Mouse (Mus musculus) G1E-ER4 (cell line): ENCODE data around the gene B3galnt1. TPM values are rescaled to one million over a fixed set of nuclear protein-coding genes. Genes with fewer than 3 reads are reported as not detected.

Source experiments
- GATA1 ChIP-seq: IDR thresholded peaks from one replicate; pipeline ENCODE4 v1.8.0; 2012; ENCODE audit warnings: low read length, inconsistent platforms
- polyA plus RNA-seq: library from polyadenylated mRNA; stranded (reverse); fragments of >175 nt; gene quantifications from 2 replicates; pipeline ENCODE4 v1.2.3, GENCODE M21; 2012

B3galnt1 gene
- polyA plus RNA-seq, 1 experiment: not detected

DNA sequence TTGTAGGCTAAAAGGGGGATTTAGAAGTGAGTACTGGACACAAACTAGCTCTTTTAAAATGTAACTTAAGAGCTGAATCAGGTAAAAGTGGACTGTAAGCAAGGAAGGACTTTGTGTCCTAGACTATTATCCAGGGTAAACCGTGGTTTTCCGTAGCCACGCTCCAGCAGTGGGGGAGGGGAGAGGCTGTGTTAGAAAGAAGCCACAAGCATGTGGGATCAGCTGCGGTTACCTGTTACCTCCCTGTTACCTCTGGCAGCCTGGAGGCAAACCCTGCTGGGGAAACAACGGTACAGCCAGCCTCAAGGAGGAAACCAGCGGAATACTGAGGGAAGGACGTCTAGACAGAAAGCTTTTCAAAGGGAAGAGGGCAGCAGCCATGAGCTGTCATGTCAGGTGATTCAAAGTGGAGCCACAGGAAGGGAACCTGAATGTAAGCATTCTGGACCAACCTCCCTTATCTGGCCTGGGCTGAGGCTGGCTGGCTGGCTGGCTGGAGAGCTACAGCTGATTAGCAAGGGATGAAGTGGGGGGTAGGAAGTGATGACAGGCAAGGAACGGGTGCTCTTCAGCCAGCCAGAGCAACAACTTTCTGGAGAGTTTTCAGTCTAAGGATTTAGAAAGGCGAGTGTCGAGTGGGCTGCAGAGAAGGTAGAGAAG, 10.5 kb downstream of the B3galnt1 start:
- no peak for TF ChIP-seq GATA1

DNA sequence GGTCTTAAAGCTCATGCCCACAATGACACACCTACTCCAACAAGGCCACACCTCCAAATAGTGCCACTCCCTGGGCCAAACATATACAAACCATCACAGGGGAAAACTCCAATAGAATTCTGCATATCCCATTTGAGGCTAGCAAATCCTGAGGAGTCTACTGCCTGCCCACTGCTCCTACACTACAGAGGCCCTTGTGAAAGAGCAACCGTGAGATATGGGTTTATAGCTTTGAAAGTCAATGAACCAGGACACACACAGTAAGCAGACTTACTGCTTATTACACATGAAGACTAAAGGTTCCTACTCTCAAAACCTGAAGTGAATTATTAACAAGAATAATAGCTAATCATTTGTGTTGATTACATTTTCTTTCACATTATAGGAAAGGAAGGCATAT, 15.0 kb downstream of the B3galnt1 start:
- TF ChIP-seq GATA1: no peak

DNA sequence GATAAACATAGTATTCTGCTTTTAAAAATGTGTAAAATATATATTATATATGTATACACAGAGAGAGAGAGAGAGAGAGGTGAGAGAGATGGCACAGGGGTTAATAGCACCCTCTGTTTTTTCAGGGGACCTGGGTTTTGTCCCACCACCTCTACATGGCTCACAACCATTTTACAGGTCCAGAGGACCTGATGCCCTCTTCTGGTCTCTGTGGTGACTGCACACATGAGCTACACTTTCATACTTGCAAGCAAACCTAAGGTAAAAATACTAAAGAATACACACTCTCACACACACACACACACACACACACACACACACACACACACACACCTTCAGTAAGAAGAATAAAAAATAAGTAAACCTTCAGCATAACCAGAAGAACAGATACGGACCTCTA, 20.0 kb downstream of the B3galnt1 start:
- no peak for TF ChIP-seq GATA1

DNA sequence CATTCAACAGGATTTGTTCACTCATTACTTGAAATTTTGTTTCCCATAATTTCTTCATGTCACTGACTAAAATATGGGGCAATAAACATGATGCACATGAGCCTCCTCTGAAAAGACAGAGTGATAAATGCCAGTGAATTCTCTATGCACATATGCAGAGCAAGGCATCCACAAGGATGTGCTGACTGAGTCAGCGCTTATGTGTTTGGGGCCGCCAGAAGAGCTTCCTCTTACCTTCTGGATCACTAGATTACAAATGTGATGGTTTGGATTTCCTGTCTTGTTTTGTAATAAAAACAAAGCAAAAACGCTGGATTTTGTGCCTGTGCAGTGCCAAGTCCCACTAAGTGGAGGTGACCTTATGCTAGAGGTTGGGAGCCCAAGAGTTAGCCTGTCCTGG, 22.0 kb downstream of the B3galnt1 start:
- no peak for TF ChIP-seq GATA1

DNA sequence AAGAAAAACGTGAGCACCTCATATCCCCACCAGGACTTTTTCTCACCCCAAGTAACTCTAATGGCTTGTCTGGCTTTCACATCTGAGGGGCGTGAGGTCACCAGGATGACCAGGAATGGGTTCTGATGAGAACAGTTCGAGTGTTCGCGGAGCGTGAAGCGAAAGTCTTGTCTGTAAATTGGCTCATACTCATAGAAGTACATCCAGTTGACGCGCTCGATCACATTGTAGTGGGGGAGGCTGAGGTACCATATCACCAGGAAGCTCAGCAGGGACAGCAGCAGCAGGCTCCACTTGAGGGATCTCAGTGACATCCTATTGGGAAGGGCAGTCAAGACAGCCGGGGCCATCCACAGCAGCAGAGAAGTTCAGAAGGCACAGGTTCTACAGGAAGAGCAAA, 23.2 kb downstream of the B3galnt1 start:
- TF ChIP-seq GATA1: no peak

DNA sequence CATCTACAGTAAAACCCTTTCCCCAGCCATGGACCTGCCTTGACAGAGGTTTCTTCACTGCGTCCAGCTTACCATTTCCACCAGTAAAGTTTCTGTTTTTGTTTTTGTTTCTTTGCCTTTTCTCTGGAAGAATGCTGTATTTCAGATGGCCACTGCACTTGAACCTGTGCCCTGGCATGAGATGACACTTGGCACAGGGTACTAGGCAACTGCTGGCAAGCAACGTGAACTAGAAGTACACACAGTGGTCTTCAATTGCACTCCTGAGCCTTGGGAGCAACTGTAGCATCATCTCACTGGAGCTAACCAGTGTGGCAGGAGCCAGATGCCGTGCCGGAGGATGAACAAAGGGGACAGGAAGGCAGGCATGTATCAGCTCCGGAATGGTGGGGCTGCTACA, 26.2 kb downstream of the B3galnt1 start:
- no peak for TF ChIP-seq GATA1

DNA sequence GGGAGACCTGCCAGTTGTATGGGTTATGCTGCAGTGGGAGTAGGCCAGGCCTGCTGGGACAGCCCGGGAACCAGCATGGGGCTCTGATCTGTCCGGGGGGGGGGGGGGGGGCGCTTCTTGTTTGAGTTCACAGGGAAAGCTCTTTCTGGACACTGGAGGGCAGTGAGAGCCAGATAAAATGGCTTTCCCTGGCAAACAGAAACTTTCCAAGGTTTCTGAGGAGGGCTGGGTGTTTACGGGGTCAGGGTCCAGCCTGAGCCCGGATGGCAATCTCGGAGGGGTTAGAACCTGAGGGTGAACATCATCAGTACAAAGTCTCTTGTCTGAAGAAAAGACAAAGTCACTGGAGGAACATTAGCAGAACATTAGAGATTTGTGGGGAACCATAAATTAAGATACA, 35.4 kb downstream of the B3galnt1 start:
- TF ChIP-seq GATA1: no peak

DNA sequence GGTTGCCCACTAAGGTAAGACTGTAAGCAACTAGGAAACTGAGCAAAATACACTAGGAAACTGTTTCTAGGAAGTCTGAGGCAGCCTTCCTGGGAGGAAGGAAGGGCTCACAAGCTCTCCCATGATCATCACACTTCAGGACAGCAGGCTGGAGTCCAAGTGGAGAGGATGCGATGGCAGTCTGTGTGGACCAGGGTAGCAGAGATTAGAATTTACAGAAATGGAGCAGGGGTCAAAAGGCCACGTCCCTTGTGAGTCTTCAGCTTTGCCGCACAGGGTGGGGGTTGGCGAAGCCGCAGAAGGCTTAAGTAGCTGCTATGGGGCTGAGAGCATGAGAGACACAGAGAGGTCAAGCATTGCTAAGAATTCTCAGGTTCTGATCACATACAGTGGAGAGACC, 37.1 kb downstream of the B3galnt1 start:
- TF ChIP-seq GATA1: no peak

DNA sequence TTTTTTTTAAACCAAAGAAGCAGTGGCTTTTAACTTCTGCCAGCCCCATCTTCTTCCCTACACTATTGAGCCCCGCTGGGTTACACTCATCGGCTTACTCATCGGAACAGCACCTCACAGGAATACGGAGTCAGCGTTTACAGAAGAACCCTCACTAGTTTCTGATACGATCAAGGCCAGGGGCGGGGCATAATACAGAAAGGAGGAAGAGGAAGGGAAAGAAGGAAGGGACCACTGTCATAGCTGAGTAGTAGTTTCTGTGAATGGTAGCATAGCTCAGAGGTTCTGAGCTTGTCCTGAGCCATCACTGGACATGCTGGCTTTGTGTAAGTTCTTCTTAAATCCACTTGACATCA, 38.8 kb downstream of the B3galnt1 start:
- no peak for TF ChIP-seq GATA1

DNA sequence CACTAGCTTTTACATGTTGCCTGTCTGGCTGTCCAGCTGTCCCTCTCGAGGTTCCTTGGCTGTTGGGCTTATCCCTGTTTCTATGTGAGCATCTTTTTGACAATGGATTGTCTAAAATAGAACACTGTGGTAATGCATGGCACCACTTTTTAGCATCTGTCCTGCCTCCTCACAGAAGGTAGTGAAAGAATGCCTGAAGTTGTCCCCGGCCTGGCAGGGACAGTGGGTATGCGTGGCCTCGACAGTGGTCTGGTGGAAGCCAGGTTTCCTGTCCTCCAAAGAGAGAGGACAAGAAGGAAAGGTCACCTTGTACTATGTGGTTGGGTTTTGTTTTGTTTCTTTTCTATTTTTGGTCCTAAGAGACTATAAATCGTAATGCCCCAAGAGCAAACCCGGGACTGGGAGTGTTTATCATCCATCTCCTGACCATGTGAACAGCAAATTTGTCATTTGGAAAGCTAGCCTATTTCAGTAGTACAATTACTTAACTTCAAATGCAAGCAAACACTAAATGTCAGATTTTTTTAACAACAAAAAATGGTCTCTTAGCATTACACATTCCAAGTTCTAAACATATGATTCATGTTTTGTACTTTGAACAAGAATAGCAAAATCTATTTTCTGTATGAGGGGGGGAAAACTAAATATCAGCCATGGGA, 39.3 kb downstream of the B3galnt1 start:
- TF ChIP-seq GATA1: no peak

DNA sequence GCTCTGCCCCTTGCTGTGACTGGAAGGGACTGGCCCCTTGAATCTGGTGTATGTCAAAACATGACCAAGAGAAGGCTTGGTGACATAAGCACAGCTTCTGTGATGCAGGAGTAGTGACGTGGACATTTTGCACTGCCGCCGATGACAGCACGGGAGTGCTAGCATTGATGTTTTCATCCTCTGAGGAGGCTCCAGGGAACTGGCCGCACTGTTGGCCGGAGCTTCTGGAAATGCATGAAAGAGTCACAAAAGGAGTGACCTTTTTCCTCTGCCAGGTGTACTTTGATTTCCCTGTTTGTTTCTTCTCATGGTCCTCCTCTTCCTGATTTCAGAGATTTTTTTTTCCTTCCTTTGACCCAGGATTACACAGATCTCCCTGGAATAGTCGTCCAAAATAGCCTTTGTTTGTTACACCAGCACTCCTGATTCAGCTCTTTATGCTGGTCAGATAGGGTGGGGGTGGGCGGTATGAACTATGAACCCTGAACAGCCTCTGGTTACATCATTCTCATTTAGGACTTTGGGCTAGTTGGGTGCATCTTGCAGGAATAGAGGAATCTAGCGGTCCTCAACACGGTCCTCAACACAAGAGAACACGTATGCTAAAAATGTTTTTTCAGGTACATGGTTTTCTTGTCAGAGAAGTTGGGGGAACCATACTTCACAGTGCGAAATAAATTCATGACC, 42.5 kb downstream of the B3galnt1 start:
- TF ChIP-seq GATA1: no peak

DNA sequence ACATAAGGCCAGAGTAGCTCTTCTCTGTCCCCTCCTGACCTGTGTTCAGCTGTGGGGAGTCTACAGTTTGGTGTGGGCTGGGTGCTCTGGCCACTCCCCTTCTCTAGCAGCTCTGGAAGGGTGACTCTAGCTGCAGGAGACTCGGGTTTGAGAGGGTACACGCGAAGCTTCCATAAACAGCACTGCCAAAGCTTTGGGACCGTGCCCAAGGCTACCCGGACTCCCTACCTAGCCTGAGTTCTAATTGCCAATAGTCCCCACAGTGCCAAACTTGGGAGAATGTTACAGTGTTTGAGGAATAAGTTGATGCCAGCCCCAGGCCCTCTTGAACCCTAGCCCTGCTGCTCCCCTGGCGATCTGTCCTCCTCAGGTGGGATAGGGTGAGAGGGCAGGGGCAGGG, 43.2 kb downstream of the B3galnt1 start:
- no peak for TF ChIP-seq GATA1

DNA sequence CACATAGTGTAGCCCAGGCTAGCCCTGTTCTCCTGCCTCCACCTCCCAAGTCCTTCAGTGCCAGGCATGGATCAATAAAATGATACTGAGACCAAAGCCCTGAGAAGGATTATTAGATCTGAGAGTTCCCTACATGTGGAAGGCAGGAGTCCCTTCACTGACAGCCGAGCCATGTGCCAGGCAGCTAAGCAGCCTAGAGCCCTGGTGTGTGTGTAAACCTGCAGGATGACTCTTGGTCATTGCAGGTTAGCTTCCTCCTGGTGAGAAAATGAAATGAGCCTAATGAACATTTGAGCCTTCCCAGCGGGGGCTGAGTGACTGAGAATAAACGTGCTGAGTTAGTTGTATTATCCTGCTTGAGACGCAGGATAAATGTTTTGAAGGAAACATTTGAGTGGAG, 49.2 kb downstream of the B3galnt1 start:
- no peak for TF ChIP-seq GATA1

DNA sequence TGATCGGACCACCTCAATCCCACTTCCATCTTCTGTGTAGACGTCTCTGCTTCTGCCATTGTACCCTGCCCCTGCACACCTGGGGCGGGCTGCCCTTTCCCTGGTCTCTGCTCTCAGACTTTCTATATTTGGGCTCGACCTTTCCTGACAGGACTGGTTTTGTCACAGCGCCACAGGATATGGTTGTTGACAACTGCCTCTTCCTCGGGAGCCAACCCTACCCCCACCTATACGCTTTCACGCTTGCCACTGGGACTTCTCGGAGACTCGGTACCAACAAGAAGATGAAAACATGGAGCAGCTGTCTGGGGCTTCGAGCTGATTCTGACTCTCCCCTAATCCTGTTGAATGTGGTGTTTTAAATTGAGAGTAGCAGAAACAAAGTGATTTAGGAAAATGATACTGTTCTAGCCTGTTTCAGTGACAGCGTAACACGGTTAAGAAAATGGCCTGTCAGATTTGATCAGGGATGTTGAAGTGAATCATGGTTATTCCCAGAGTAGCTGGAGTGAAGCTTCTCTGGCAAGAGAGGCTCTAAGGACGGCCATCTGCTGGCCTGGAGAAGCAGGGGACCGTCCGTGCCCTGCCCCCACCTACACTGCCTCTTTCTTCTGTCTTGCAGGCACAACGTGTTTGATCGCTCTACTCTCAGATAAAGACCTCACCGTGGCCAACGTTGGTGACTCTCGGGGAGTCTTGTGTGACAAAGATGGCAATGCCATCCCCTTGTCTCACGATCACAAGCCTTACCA, 49.9 kb downstream of the B3galnt1 start:
- no peak for TF ChIP-seq GATA1

DNA sequence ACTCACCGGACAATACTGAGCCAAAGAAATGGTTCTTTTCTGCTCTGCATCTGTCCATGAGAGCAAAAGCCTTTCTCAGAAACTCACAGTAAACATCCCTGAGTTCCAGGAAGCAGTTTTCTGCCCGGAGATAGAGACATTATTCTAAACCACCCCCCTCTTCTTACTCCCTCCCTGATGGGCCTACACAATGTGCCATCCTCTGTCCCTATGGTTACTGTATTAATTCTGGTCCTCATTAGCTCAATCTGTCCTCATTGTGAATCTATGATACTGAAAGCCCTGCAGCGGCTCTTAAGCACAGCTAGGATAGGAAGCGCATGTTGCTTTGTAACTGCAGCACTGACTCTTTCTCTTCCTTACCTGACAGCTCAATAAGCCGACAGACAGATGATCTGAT, 53.7 kb downstream of the B3galnt1 start:
- no peak for TF ChIP-seq GATA1

DNA sequence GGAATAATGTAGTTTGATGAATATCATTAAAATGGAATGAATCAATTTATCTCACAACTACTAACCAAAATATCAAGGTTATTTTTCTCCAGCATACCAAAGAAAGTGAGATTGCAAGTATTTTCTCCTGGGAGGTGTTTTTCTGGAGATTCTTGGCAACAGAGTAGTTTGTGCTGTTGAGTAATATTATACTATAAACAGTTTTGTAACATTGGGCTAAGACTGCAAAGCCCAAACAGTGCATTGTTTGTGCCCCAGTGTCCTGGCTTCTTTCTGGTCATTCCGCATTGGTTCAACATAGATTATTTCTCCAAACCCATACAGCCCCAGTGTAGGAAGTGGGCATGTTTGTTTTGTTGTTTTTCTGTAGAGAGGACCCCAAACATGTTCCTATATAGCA, 55.0 kb downstream of the B3galnt1 start:
- no peak for TF ChIP-seq GATA1
